Mouse (Mus musculus): ENCODE results near the gene Gpatch4. TPM values are rescaled to one million over a fixed set of nuclear protein-coding genes. Genes with fewer than 3 reads are reported as not detected.

Gpatch4 gene
- polyA plus RNA-seq, 1 experiment from 2014 or later = 36.9 TPM

GRCm38 (mm10) chr3:88094126-88094525, 51.2 kb downstream of the Gpatch4 start:
- DNase-seq (ENCODE audit: low spot score) (no peak), ATAC-seq (ENCODE audit: insufficient number of reproducible peaks, low FRiP score, low TSS enrichment, low read depth) (no peak)
- WGBS = 92% methylated on average over 5 of the region's 5 CpGs
- Histone ChIP-seq H3K27me3 (ENCODE audit: control insufficient read depth, insufficient read depth, low read length) (no peaks in the 10 kb centered on the region), H3K4me1 (ENCODE audit: control insufficient read depth, insufficient read depth, low read length) (no peaks in the 10 kb centered on the region), H3K9me3 (ENCODE audit: control insufficient read depth, low read length) (no peaks in the 10 kb centered on the region), H3K27ac (replicated peaks; ENCODE audit: low read depth, low read length) (no peak overlapping the region), H3K36me3 (ENCODE audit: control insufficient read depth, insufficient read depth, low read length) (peaks cover 14% of the 10 kb centered on the region; the same call in 1 of the 2 replicates), H3K9ac (ENCODE audit: low read length) (no peak overlapping the region), H3K4me3 (ENCODE audit: low read depth, low read length) (no peak overlapping the region), H3K4me2 (ENCODE audit: low read depth, severe bottlenecking) (no peak overlapping the region)

- H3K27ac ChIP-seq (replicated peaks; ENCODE audit: low read depth, low read length) = no peak overlapping the region
- DNase-seq (ENCODE audit: low spot score) (no peak), ATAC-seq (ENCODE audit: insufficient number of reproducible peaks, low FRiP score, low TSS enrichment, low read depth) (no peak)
- H3K27me3 ChIP-seq (ENCODE audit: control insufficient read depth, insufficient read depth, low read length) = no peaks in the 10 kb centered on the region
- H3K4me1 ChIP-seq (ENCODE audit: control insufficient read depth, insufficient read depth, low read length) = no peaks in the 10 kb centered on the region
- H3K9me3 ChIP-seq (ENCODE audit: control insufficient read depth, low read length) = no peaks in the 10 kb centered on the region
- no peak overlapping the region for H3K9ac ChIP-seq (ENCODE audit: low read length)
- peaks cover 19% of the 10 kb centered on the region; the same call in 1 of the 2 replicates for H3K36me3 ChIP-seq (ENCODE audit: control insufficient read depth, insufficient read depth, low read length)
- WGBS = 77% methylated on average over 6 of the region's 6 CpGs
- H3K4me3 ChIP-seq (ENCODE audit: low read depth, low read length) = no peak overlapping the region
- H3K4me2 ChIP-seq (ENCODE audit: low read depth, severe bottlenecking) = no peak overlapping the region
Observed at GRCm38 (mm10) chr3:88097666-88098065, 54.8 kb downstream of the Gpatch4 start.

GRCm38 (mm10) chr3:88100251-88100650, 57.3 kb downstream of the Gpatch4 start:
- 98% methylated on average over 3 of the region's 3 CpGs for WGBS
- Histone ChIP-seq H3K36me3 (ENCODE audit: control insufficient read depth, insufficient read depth, low read length) (peaks cover 22% of the 10 kb centered on the region), H3K4me2 (ENCODE audit: low read depth, severe bottlenecking) (no peak overlapping the region), H3K9ac (ENCODE audit: low read length) (no peak overlapping the region), H3K27ac (replicated peaks; ENCODE audit: low read depth, low read length) (no peak overlapping the region), H3K9me3 (ENCODE audit: control insufficient read depth, low read length) (no peaks in the 10 kb centered on the region), H3K4me3 (ENCODE audit: low read depth, low read length) (no peak overlapping the region), H3K4me1 (ENCODE audit: control insufficient read depth, insufficient read depth, low read length) (no peaks in the 10 kb centered on the region), H3K27me3 (ENCODE audit: control insufficient read depth, insufficient read depth, low read length) (no peaks in the 10 kb centered on the region)
- ATAC-seq (ENCODE audit: insufficient number of reproducible peaks, low FRiP score, low TSS enrichment, low read depth) (no peak), DNase-seq (ENCODE audit: low spot score) (no peak)

- H3K27me3 ChIP-seq (ENCODE audit: control insufficient read depth, insufficient read depth, low read length) = no peaks in the 10 kb centered on the region
- H3K4me2 ChIP-seq (ENCODE audit: low read depth, severe bottlenecking) = no peak overlapping the region
- H3K9me3 ChIP-seq (ENCODE audit: control insufficient read depth, low read length) = no peaks in the 10 kb centered on the region
- ATAC-seq (ENCODE audit: insufficient number of reproducible peaks, low FRiP score, low TSS enrichment, low read depth) (no peak), DNase-seq (ENCODE audit: low spot score) (no peak)
- H3K9ac ChIP-seq (ENCODE audit: low read length) = no peak overlapping the region
- H3K4me3 ChIP-seq (ENCODE audit: low read depth, low read length) = no peak overlapping the region
- 96% methylated on average over 7 of the region's 7 CpGs for WGBS
- H3K27ac ChIP-seq (replicated peaks; ENCODE audit: low read depth, low read length) = no peak overlapping the region
- H3K4me1 ChIP-seq (ENCODE audit: control insufficient read depth, insufficient read depth, low read length) = no peaks in the 10 kb centered on the region
- peaks cover 24% of the 10 kb centered on the region for H3K36me3 ChIP-seq (ENCODE audit: control insufficient read depth, insufficient read depth, low read length)
Observed at GRCm38 (mm10) chr3:88101736-88102135, 58.8 kb downstream of the Gpatch4 start.

GRCm38 (mm10) chr3:88102196-88102595, 59.3 kb downstream of the Gpatch4 start:
- no peak for ATAC-seq (ENCODE audit: insufficient number of reproducible peaks, low FRiP score, low TSS enrichment, low read depth)
- H3K4me1 ChIP-seq (ENCODE audit: control insufficient read depth, insufficient read depth, low read length) = no peaks in the 10 kb centered on the region
- H3K4me3 ChIP-seq (ENCODE audit: low read depth, low read length) = no peak overlapping the region
- H3K27me3 ChIP-seq (ENCODE audit: control insufficient read depth, insufficient read depth, low read length) = no peaks in the 10 kb centered on the region
- no peak overlapping the region for H3K9ac ChIP-seq (ENCODE audit: low read length)
- H3K4me2 ChIP-seq (ENCODE audit: low read depth, severe bottlenecking) = no peak overlapping the region
- 91% methylated on average over 6 of the region's 6 CpGs for WGBS
- H3K9me3 ChIP-seq (ENCODE audit: control insufficient read depth, low read length) = no peaks in the 10 kb centered on the region
- H3K27ac ChIP-seq (replicated peaks; ENCODE audit: low read depth, low read length) = 0 out of 2 replicates have a peak overlapping the region, but pooled peaks have one; percentile 36
- DNase-seq (ENCODE audit: low spot score) = no peak
- peaks cover 24% of the 10 kb centered on the region for H3K36me3 ChIP-seq (ENCODE audit: control insufficient read depth, insufficient read depth, low read length)

GRCm38 (mm10) chr3:88102611-88103010, 59.7 kb downstream of the Gpatch4 start:
- no peak overlapping the region for H3K4me3 ChIP-seq (ENCODE audit: low read depth, low read length)
- DNase-seq (ENCODE audit: low spot score) (no peak), ATAC-seq (ENCODE audit: insufficient number of reproducible peaks, low FRiP score, low TSS enrichment, low read depth) (no peak)
- 0 out of 2 replicates have a peak overlapping the region, but pooled peaks have one; percentile 36 for H3K27ac ChIP-seq (replicated peaks; ENCODE audit: low read depth, low read length)
- H3K4me1 ChIP-seq (ENCODE audit: control insufficient read depth, insufficient read depth, low read length) = no peaks in the 10 kb centered on the region
- no peaks in the 10 kb centered on the region for H3K27me3 ChIP-seq (ENCODE audit: control insufficient read depth, insufficient read depth, low read length)
- WGBS = 80% methylated on average over 6 of the region's 6 CpGs
- no peak overlapping the region for H3K9ac ChIP-seq (ENCODE audit: low read length)
- no peaks in the 10 kb centered on the region for H3K9me3 ChIP-seq (ENCODE audit: control insufficient read depth, low read length)
- H3K4me2 ChIP-seq (ENCODE audit: low read depth, severe bottlenecking) = no peak overlapping the region
- peaks cover 25% of the 10 kb centered on the region for H3K36me3 ChIP-seq (ENCODE audit: control insufficient read depth, insufficient read depth, low read length)

Other genes with a start within 250 kb of the Gpatch4 start
- gene Ntrk1, start 247.9 kb upstream of the Gpatch4 start, polyA plus RNA-seq (2014; fragmentation: Nextera tagmentation; extraction: Ambion mirVana) = 0.21 and 0.44 TPM in 2 replicates
- 0.12 and 0.26 TPM in 2 replicates for gene Insrr, start 246.2 kb upstream of the Gpatch4 start, polyA plus RNA-seq (2014; fragmentation: Nextera tagmentation; extraction: Ambion mirVana)
- gene Pear1, start 218.8 kb upstream of the Gpatch4 start, polyA plus RNA-seq (2014; fragmentation: Nextera tagmentation; extraction: Ambion mirVana) = 9.4 and 11.3 TPM in 2 replicates
- gene Sh2d2a, start 196.4 kb upstream of the Gpatch4 start, polyA plus RNA-seq (2014; fragmentation: Nextera tagmentation; extraction: Ambion mirVana) = not detected in 2 replicates
- 24.1 and 24.4 TPM in 2 replicates for gene Prcc, start 157.5 kb upstream of the Gpatch4 start, polyA plus RNA-seq (2014; fragmentation: Nextera tagmentation; extraction: Ambion mirVana)
- gene Hdgf, start 136.8 kb upstream of the Gpatch4 start, polyA plus RNA-seq (2014; fragmentation: Nextera tagmentation; extraction: Ambion mirVana) = 305 and 311 TPM in 2 replicates
- gene Mrpl24, start 123.6 kb upstream of the Gpatch4 start, polyA plus RNA-seq (2014; fragmentation: Nextera tagmentation; extraction: Ambion mirVana) = 76.2 and 76.8 TPM in 2 replicates
- 51.7 and 67.0 TPM in 2 replicates for gene Isg20l2, start 112.8 kb upstream of the Gpatch4 start, polyA plus RNA-seq (2014; fragmentation: Nextera tagmentation; extraction: Ambion mirVana)
- gene Rrnad1, start 112.4 kb upstream of the Gpatch4 start, polyA plus RNA-seq (2014; fragmentation: Nextera tagmentation; extraction: Ambion mirVana) = 17.2 and 19.5 TPM in 2 replicates
- 796 and 836 TPM in 2 replicates for gene Crabp2, start 94.4 kb upstream of the Gpatch4 start, polyA plus RNA-seq (2014; fragmentation: Nextera tagmentation; extraction: Ambion mirVana)
- gene Nes, start 72.0 kb upstream of the Gpatch4 start, polyA plus RNA-seq (2014; fragmentation: Nextera tagmentation; extraction: Ambion mirVana) = 7.9 and 8.8 TPM in 2 replicates
- not detected in 2 replicates for gene Bcan, start 42.9 kb upstream of the Gpatch4 start, polyA plus RNA-seq (2014; fragmentation: Nextera tagmentation; extraction: Ambion mirVana)
- gene Hapln2, start 15.5 kb upstream of the Gpatch4 start, polyA plus RNA-seq (2014; fragmentation: Nextera tagmentation; extraction: Ambion mirVana) = 0.44 TPM in 1 of 2 replicates, not detected in the other
- gene Naxe, start 15.4 kb downstream of the Gpatch4 start, polyA plus RNA-seq (2014; fragmentation: Nextera tagmentation; extraction: Ambion mirVana) = 171 and 172 TPM in 2 replicates
- gene Ttc24, start 35.2 kb downstream of the Gpatch4 start, polyA plus RNA-seq (2014; fragmentation: Nextera tagmentation; extraction: Ambion mirVana) = not detected in 2 replicates
- 16.0 and 19.6 TPM in 2 replicates for gene Iqgap3, start 38.9 kb downstream of the Gpatch4 start, polyA plus RNA-seq (2014; fragmentation: Nextera tagmentation; extraction: Ambion mirVana)
- gene Mef2d, start 99.3 kb downstream of the Gpatch4 start, polyA plus RNA-seq (2014; fragmentation: Nextera tagmentation; extraction: Ambion mirVana) = 12.6 and 14.3 TPM in 2 replicates
- gene Rhbg, start 211.6 kb downstream of the Gpatch4 start, polyA plus RNA-seq (2014; fragmentation: Nextera tagmentation; extraction: Ambion mirVana) = 0.11 and 0.60 TPM in 2 replicates
- 0.37 and 0.59 TPM in 2 replicates for gene Gm38392, start 244.1 kb downstream of the Gpatch4 start, polyA plus RNA-seq (2014; fragmentation: Nextera tagmentation; extraction: Ambion mirVana)